Mouse (Mus musculus) spleen, adult 12 weeks (tissue): ENCODE data around the gene Fam71e1.
A peak's percentile ranks its signal among the peaks of the same experiment; 100 is the strongest.

Source experiments
- DNase-seq: peaks from one replicate; pipeline ENCODE4 v3.0.0; 2022; ENCODE audit warnings: low spot score

The Fam71e1 gene

DNA sequence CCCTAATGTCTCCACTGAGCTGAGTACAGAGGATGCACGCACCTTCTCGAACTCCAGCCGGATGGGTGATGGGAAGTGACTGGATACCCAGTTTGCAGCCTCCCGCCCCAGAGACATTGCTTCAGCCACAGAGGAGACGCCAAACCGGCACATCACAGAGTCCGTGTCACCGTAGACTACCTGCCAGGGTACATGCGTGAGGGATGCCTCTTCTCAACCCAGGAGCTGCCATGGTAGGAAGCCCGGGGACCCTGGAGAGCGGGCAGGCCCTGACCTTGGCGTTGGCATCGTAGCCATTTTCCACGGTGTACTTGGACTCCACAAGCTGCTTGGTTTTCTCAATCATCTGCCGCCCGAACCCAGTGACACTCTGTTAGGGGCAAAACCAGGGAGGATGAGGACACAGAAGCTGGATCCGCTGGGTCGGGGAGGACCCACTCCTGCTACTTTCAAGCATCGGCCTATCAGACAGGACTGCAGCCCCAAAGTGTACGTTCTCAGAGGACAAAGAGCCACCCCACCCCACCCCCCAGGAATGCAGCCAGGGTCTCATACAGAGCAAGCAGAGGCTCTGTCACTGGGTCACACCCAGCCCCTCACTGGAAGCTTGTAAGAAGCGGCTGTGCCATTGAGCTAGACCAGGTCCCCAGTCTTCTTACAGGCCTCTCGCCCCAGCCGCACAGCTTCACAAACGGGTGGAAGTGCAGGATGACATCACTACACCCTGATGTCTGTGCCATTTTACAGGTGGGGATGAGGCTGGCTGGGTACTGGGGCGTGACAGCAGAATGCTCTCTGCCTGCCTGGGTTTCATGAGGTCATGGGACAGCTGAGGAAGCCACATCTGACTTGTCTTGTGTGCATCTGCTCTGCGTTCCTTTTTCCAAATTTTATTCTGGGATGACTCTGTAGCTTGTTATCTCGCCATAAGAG is 39.5 kb downstream of the Fam71e1 start:
- DNase-seq, result no peak

DNA sequence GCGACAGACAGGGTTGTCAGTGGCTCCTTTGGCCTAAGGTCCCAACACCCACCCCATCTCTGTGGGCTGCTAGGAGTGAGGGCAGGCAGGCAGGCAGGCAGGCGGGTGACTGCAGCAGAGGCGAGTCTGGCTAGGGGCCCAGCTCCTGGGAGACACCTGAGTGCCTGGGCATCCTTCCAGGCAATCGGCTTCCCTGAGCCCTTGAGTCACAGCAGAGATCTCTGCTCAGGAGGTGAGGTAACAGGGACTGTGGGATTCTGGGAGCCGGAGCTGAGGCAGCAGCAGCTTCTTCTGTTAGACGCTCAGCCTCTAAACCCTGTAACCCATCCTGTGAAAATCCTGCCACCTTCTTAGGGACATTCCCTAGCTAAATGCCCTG is 40.2 kb downstream of the Fam71e1 start:
- DNase-seq, result no peak

DNA sequence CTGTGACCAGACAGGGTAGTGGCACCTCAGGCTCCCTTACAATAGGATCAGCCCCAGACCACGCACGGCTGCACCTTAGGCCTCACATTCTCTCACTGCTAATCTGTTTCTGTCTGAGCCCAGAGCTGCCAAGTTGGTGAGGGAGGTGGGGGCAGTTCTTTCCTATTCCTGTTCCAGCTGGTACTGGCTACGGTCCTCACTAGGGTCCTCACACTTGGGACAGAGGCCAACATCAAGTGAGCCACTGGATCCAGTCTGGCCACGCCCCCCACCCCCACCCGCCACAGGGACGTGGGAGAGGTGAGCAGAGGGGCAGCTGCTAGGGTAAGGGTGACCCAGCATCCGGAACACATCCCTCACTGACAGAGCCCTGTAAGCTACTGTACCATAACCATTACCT is 40.6 kb downstream of the Fam71e1 start:
- no peak for DNase-seq

DNA sequence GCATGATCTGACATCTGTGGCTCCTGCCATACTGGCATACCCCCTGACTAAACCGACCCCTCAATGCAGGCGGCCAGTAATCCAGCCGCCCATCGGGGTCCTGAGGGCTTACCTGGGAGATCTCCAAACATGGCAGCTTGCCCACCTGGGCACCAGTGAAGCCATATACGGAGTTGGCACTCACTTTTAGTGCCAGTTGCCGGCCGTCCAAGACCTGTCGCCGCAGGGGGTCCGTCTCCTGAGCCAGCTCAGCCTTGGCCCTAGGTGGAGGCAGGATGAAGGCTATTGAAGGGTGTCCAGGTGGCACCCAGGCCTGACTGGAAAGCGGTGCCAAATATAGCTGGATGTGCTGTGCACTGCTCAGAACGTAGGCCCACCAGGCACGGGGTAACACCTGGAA is 41.1 kb downstream of the Fam71e1 start:
- DNase-seq, result no peak

DNA sequence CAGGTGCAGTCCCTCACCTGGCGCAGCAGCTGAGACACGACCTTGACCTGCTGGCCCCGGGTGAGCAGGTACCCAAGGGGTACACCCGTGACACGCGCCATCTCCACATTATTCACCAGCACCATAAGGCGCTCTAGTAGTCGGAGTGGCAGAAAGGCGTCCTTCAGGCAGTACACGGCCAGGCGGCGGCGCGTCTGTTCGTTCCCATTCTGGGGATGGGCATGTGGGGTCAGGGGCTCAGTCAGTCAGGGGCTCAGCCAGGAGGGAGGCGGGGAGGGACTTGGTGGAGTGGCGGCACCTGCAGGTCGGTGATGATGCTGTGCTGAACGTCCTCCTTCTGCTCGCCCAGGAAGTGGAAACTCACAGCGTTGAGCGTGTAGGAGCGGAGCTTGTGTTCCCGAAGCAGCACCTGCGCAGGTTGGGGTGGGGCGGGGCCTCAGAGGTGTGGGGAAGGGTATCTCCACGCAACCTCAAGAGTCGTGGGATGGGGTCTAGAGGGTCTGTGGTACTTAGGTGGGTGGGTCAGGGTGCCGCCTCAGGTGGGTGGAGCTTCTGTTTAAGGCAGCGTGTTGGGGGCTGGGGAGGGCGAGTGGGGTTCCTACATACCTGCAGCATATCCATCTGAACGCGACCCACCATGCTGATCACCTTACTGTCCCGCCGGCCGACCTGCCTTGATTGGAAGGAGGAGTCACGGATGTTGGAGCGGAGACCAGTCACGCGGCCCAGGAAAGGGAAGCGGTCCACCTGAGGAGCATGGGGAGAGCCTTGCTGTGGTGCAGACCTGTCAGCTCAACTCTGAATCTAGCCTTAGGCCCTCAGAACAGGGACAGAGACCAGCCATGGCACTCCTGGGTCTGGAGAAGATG is 42.6 kb downstream of the Fam71e1 start:
- no peak for DNase-seq

- DNase-seq, result no peak
Measured at GRCm38 (mm10) chr7:44542555-44542954, 46.2 kb downstream of the Fam71e1 start.

- no peak for DNase-seq
Measured at GRCm38 (mm10) chr7:44543071-44543470, 46.7 kb downstream of the Fam71e1 start.

DNA sequence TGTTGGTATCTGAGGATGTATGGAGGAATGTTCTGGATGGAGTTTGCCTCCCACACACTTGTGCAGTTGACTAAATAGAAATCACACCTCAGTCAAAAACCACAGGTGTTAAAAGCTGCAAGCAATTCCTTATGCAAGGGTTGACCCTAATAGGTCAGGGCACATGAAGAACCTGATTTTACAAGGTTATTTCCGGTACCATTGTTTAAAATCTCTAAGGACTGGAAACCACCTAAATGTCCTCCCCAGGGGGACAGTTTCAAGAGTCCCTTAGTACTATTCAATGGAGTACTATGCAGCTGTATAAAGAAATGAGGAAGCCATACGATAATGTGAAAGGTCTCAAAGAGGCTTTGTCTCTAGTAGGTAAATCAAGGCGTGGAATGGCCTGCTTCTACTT is 49.9 kb downstream of the Fam71e1 start:
- no peak for DNase-seq

DNA sequence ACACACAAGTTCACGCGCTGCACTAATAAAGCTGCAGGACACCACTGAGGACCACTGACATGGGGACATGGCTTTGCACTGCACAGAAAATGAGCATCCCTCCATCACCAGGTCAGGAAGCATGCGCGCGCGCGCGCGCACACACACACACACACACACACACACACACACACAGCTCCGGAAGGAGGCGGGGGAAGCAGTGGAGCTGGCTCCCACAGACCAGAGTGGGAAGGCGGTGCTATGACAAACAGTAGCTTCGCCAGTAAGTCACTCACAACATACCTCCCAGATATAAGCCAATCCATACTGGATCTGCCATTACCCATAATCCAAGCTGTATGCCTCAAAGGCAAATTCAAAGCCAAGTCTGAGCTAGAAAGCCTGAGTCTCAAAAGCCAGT is 50.7 kb downstream of the Fam71e1 start:
- no peak for DNase-seq

- no peak for DNase-seq
Measured at GRCm38 (mm10) chr7:44547725-44548124, 51.3 kb downstream of the Fam71e1 start.

GRCm38 (mm10) chr7:44548497-44549087 is 52.2 kb downstream of the Fam71e1 start, which contains the start of gene Pold1:
Gene Pold1, minus strand, starts transcription at chr7:44548849.
- peak; percentile 100 for DNase-seq

DNA sequence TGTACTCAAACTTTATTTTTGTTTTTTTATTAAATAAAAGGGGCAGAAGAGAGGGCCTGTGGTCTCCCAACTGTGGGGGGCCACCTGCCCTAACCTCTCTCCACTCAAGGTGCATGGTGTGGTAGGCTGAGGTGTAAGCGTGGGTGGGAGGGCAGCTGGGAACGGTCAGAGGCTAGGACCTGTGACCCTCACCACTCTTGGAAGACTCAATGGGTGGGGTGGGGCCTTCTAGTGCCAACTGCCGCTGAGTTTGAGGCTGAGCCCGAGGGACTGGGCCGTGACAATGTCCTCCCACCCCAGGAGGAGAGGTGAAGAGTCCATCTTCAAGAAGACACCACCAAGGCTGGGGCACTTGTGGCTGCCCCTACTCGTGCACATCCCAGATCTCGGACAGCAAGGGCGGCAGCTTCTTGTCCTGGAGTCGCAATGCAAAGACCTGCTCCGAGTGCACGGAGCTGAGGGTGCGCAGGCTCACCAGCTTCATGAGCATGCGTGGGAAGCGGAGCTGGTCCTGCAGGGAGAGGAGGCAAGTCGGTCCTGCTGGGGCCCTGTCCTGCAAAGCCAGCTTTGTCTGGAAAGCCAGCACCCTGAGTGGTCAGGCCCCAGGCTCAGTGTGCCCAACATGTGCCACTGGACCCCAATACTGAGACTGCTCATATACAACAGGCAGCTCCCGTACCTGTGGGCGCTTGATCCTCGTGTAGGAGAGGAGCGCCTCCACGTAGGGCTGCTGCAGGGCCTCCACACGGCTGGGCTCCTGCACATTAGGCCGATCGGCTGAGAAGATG is 53.4 kb downstream of the Fam71e1 start:
- no peak for DNase-seq

DNA sequence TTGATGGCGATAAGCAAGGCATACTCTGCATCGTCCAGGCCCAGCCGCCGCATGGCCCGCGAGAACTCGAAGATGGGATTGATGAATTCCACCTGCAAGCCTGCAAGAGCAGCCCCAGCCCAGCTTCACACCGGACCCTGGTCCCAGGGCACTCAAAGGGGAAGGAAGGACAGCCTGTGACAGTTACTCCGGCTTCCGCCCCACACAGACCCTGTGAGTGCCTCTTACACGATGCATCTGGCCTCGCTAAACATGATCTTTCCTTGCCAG is 54.0 kb downstream of the Fam71e1 start:
- DNase-seq, result no peak
